ENCODE assay signal across 8 mouse cellular contexts in the genomic region with DNA sequence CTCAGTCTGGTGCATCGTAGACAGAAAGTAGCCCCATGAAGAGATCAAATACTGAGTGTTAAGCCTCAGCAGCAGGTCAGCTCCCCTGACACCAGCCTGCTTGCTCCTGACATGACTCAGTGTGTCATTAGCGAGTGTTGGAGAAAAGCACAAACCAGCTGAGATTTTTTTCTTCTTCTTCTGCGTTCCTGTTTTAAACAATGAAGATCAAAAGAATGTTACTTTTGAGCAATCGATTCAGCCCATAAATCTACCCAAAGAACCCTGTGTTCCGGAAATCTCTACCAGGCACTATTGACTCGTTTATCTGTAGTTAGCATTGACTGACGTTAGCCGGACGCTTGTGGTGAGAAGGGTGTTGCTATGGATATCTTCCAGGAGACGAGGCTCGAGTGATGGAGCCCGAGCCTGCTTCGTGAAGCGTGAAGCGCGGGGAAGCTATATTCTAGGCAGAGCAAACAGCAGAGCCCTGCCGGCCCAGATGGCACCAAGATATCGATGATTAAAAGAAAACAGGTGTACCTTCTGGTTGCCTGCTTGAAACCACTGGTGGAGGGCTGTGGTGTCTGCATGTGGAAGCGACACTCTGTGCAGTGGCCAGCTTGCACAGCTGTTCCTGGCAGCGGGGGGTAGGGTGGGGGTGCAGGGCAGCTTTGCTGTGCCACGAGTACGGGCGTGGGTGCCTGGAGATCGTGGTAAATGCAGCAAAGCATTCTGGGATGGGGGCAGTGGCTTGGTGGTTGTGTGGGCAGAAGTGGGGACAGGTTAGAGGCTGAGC. TPM values are rescaled to one million over a fixed set of nuclear protein-coding genes. Genes with fewer than 3 reads are reported as not detected.
A peak's percentile ranks its signal among the peaks of the same experiment; 100 is the strongest.
DNase-seq lines count a peak whose midpoint lies in the region; ATAC-seq and TF ChIP-seq lines count a peak whose summit lies in the region.

No protein-coding gene starts in this region.

- DNase-seq in frontal cortex, postnatal 36 days (ENCODE audit: low spot score in 2 of 2): peak; percentile 52 to 62
- DNase-seq in frontal cortex, postnatal 25 days (ENCODE audit: low spot score in 2 of 2): no peak
- DNase-seq in Patski (ENCODE audit: low read depth, low spot score): no peak
- DNase-seq in natural killer cell, adult 2 months (ENCODE audit: low spot score in 2 of 2): peak; percentile 80 to 88
- no peak for DNase-seq in heart, adult 18-20 months
- no peak for DNase-seq in adrenal gland, postnatal 36 days
- no peak for DNase-seq in kidney, adult 9 months

- no peaks in the 10 kb centered on the region for H3K27me3 ChIP-seq in Patski

- POLR2A ChIA-PET in Patski (lab: Charles Lee): no interaction called here

- CTCF ChIA-PET in Patski (lab: Charles Lee): interaction anchor here (0.9 to 1.3 kb wide), 4 partner anchors 9 to 65 kb away, joined by 3 read pairs; no protein-coding TSS in a partner anchor

- peak; percentile 37 for ATAC-seq in Patski
- peak; percentile 52 for ATAC-seq in inflammation-experienced regulatory T-cells, adult 6 months

- in situ Hi-C loops in Patski (cut with MboI; ENCODE audit: low pct_unique_long_range_greater_than_20kb): no loop called here

- no peak for TF ChIP-seq CTCF in Patski (IDR thresholded peaks at IDR 0.05)

RNA-seq across cellular contexts. Expression of gene Tpst2, which starts 5.5 kb away (rescaled TPM):
- 92.3 TPM for polyA plus RNA-seq in Patski (2021)
- 100 to 1,000 TPM in 1 of 3 experiments, 10 to 100 TPM in 2; 59.1 to 111 (median 64.1) TPM for polyA plus RNA-seq in inflammation-experienced regulatory T-cells, adult 6 months (2017; shearing (Covaris generic))
- total RNA-seq in heart, adult 18-20 months (2021): 10 to 100 TPM; 47.1 to 50.0 TPM
- total RNA-seq in adrenal gland, postnatal 36 days (2021): 100 to 1,000 TPM; 198 to 275 TPM

RNA-seq across cellular contexts. Expression of gene Crybb1, which starts 15.3 kb away (rescaled TPM):
- not detected for polyA plus RNA-seq in Patski (2021)
- under 1 TPM in 1 of 3 experiments, not detected in 2; 0.97 TPM for polyA plus RNA-seq in inflammation-experienced regulatory T-cells, adult 6 months (2017; shearing (Covaris generic))
- 1 to 10 TPM; 2.0 to 3.1 TPM for total RNA-seq in heart, adult 18-20 months (2021)
- total RNA-seq in adrenal gland, postnatal 36 days (2021): 1 to 10 TPM; 3.4 to 3.9 TPM

RNA-seq across cellular contexts. Expression of gene Cryba4, which starts 18.6 kb away (rescaled TPM):
- polyA plus RNA-seq in Patski (2021): not detected
- polyA plus RNA-seq in inflammation-experienced regulatory T-cells, adult 6 months (2017; shearing (Covaris generic)): 1 to 10 TPM in 1 of 3 experiments, under 1 TPM in 1, not detected in 1; 0.56 to 1.3 TPM
- 1 to 10 TPM; 5.7 to 6.6 TPM for total RNA-seq in heart, adult 18-20 months (2021)
- 10 to 100 TPM; 55.5 to 60.8 TPM for total RNA-seq in adrenal gland, postnatal 36 days (2021)

RNA-seq across cellular contexts. Expression of gene Tfip11, which starts 55.2 kb away (rescaled TPM):
- polyA plus RNA-seq in Patski (2021): 43.2 TPM
- 10 to 100 TPM; 14.7 to 26.1 (median 15.3) TPM for polyA plus RNA-seq in inflammation-experienced regulatory T-cells, adult 6 months (2017; shearing (Covaris generic))
- total RNA-seq in heart, adult 18-20 months (2021): 10 to 100 TPM; 20.5 to 20.8 TPM
- 10 to 100 TPM; 36.3 to 37.8 TPM for total RNA-seq in adrenal gland, postnatal 36 days (2021)

Comparison
In these comparisons a context has a peak if more than half of its experiments do, and no peak if none do; other contexts are left out.
1. DNase-seq: peak in frontal cortex, postnatal 36 days (2 of 2) and natural killer cell, adult 2 months (2 of 2); none in frontal cortex, postnatal 25 days (0 of 2), Patski (single experiment), heart, adult 18-20 months (0 of 2), adrenal gland, postnatal 36 days (0 of 2) and kidney, adult 9 months (single experiment).
2. RNA of gene Cryba4, which starts 18.6 kb away (total RNA-seq): 55.5 to 60.8 TPM in adrenal gland, postnatal 36 days; 5.7 to 6.6 TPM in heart, adult 18-20 months; every median in the first group is over 4 times any median in the second.